Mouse (Mus musculus) spleen, postnatal 10 days (tissue): ENCODE data around the gene Spsb4.
A peak's percentile ranks its signal among the peaks of the same experiment; 100 is the strongest.

ENCODE experiments used
- DNase-seq, 2 experiments: peaks; one replicate each; pipeline ENCODE4 v3.0.0; 2021 to 2022; ENCODE audit warnings: low spot score in 2 of 2

The Spsb4 gene

GRCm38 (mm10) chr9:97018677-97019147 is at the start of gene Spsb4:
TSS of gene Spsb4 (minus strand) at chr9:97018843.
- DNase-seq: peak; percentile 9 to 42

DNA sequence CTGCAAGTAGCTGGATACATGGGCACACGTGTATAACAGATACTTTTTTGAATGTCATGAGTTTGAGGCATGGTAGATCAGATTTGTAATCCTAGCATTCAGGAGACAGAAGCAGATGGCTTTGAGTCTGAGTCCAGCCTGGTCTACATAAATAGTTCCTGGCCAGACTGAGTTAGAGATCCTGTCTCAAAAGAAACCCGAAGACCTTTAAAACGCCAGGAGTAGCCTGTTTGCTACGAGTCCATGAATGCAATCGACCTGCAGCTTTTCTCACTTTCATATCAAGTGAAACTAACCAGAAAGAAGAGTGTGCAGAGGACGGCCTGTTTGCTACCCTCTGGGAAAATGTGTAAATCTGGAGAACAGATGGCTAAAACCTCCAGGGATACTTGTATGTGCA is 49.1 kb upstream of the Spsb4 start:
- DNase-seq: no peak

GRCm38 (mm10) chr9:97065885-97066284 is 47.2 kb upstream of the Spsb4 start:
- no peak for DNase-seq

DNA sequence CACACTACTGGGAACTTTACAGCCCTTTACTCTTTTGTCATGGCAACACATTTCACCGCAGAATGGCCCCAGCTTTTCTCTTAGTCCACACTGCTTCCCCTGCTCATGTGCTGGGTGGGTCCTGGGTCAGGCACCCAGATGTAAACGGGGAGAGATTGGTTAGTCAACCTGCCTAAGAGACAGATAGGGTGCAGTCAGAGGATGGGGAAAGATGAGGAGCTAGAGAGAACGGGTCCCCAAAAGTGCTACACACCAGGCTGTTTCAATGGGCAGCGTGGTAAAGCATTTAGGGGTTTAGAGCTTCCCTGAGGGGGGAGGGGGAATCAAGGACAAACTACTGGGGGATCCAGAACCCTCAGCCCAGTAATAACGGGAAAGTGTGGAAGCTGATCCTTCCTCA is 46.6 kb upstream of the Spsb4 start:
- DNase-seq: no peak

GRCm38 (mm10) chr9:97064161-97064560 is 45.5 kb upstream of the Spsb4 start:
- DNase-seq: no peak

DNA sequence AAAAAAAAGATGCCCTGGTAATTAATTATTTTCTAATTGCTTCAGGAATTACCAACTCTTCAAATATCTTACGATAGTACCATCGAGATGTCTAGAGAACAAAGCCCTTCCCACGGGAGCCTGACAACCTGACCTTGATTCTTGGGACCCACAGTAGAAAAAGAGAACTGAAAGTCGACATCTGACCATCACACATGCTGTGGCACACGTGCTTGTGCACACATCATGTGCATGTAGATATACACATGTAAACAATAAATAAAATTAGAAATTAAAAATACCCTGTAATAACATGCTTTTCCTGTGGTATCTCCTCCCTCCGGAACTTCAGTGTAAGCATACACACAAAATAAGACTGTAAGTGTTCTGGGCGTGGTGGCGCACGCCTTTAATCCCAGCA is 43.1 kb upstream of the Spsb4 start:
- no peak for DNase-seq

GRCm38 (mm10) chr9:97056541-97057338 is 38.1 kb upstream of the Spsb4 start:
- no peak for DNase-seq

DNA sequence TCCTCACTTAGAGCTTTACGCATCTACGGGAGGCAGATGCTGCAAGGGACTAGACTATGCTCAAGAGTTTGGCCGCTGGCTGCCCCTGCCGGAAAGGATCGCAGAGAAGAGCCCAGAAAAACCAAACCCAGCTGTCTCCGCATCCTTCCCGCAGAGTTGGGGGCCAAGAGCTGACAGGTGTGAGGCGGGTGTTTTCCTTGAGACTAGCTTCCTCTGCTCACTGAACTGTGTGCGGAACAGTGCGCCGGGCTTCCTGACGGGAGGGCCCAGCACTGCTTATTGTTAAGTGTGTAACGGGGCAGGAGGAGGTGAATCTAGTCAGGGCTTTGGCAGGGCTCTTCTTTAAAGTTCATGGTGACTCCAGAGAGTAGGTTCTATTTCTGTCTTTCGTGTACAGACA is 37.3 kb upstream of the Spsb4 start:
- no peak for DNase-seq

DNA sequence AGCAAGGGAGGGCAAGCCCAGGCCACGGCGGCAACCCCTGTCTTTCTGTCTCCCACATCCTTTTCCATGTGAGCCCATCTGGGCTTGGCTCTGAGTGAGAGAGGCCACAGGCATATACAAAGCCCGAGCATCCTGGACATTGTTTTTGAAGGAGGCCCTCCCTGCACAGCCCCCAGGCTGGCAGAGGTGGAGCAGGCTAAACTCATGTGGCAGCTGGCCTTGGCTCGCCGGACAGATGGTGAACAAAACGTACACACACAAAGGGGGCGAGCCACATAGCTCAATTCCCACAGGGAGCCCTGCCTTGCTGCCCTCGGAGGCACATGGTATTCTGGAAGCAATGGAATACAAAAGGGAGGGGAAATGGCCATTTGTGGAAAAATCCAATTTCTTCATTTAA is 32.5 kb upstream of the Spsb4 start:
- DNase-seq: no peak

GRCm38 (mm10) chr9:97046240-97046639 is 27.6 kb upstream of the Spsb4 start:
- no peak for DNase-seq

GRCm38 (mm10) chr9:97041633-97042032 is 23.0 kb upstream of the Spsb4 start:
- no peak for DNase-seq

- DNase-seq: no peak
These were observed 19.4 kb upstream of the Spsb4 start for GRCm38 (mm10) chr9:97038010-97038409.

DNA sequence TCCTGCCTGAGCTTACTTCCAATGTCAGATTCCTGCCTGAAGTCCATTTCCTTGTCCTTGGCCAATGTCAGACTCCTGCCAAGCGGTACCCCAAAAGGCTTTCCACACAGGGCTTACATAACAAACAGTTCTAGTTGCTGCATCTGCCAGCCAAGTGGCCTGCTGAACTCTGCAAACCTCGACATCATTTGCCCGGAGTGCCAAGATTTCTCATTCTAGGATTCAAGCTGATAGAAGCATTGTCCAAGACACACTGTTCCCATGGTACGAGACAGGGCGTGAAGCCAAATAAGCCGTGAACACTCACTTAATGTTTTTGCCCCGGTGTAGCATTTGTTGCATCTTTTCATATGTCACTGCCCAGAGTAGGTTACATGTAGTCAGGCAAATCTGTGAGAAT is 18.0 kb upstream of the Spsb4 start:
- DNase-seq: no peak

DNA sequence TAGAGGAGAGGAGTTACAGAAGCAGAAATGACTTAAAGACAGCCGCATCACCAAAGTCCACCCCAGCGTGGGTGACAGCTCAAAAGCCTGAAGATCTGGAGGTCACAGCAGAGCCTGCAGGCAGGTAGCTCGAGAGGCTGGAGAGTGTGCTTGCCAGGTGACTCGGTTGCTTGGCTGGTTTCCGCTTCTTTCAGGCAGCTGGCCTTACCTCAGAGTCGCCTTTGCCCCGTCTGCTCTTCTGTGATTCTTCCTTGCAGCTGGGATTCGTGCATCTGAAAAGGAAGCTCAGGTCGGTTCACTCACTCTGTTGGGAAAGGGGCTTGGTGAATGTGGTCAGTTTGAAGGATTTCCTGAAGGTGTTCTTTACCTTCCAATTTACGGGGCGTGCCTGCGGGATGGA is 8.7 kb upstream of the Spsb4 start:
- DNase-seq: no peak

- no peak for DNase-seq
These were observed 7.4 kb upstream of the Spsb4 start for GRCm38 (mm10) chr9:97026006-97026405.

GRCm38 (mm10) chr9:97024451-97024850 is 5.8 kb upstream of the Spsb4 start:
- DNase-seq: no peak

- DNase-seq: no peak
These were observed 4.3 kb upstream of the Spsb4 start for GRCm38 (mm10) chr9:97022948-97023347.

- no peak for DNase-seq
These were observed 3.7 kb upstream of the Spsb4 start for GRCm38 (mm10) chr9:97022371-97022770.

- DNase-seq: no peak
These were observed 1.5 kb upstream of the Spsb4 start for GRCm38 (mm10) chr9:97020152-97020551.

DNA sequence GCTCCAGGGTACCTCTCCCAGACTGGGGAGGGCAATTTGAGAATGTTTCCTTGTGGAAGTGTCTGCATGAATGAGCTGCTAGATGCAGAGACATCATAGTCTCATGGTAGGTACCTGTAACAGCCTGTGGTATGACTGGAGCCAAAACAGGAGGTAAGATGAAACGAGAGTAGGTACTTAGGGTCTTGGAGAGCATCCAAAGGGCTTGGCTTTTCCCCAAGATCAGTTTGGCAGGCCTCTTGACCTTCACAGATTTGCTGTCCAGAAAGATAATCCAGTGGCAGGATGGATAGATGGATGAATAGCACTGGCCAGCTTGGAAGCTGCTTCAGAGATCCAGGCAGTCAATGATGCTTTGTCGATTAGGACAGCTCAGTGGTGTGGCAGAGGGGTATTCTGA is 1.0 kb upstream of the Spsb4 start:
- DNase-seq: no peak

- DNase-seq: no peak
These were observed 588 bp upstream of the Spsb4 start for GRCm38 (mm10) chr9:97019231-97019630.

DNA sequence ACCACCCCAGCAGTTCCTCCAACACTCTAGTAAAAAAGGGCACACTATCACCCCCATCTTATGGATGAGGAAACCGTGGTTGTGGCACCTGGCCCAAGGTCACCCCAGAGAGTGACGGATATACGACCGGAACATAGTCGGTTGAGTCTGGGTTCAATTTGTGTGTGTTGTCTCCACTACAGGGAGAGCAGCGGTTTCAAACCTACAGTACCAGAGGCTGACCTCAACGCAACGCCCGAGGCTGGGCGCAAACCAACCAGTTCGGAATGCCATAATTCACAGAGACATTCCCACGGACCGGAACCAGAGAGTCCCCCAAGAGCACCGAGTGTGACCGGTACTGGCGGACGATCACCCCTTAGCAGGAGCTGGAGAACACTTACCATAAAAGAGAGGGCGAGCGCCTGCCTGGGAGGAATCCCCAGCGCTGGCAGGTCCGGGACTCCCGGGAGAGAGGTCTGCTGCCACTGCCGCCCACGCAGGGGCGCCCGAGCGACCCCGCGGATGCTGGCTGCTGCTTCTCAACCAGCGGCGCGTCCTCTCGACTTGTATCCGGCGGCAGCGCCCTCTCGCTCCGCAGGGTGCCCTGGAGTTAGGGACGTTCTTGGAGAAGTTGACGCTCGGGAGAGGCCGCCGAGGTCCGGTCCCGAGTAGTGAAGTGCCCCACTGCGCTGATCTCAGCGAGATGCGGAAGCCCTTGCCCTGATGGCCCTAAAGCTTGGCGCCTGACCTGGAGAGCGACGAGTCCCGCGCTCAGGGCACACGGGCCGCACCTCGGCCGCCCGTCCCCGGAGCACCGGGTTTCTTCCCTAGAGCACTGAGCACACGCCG is 617 bp downstream of the Spsb4 start:
- DNase-seq: peak in 1 of 2 experiments; percentile 33
